Mouse (Mus musculus) R1 (cell line): ENCODE results near the gene A030005L19Rik.
"Not testable (repeated sequence)": the region's sequence is repeated elsewhere in the genome, so short reads cannot be mapped to it uniquely, and the experiment has no call there.

Experiments used
- DNase-seq: peaks from one replicate; pipeline ENCODE4 v3.0.0-alpha.2; 2018; ENCODE audit warnings: low read depth, low spot score

A030005L19Rik gene

DNA sequence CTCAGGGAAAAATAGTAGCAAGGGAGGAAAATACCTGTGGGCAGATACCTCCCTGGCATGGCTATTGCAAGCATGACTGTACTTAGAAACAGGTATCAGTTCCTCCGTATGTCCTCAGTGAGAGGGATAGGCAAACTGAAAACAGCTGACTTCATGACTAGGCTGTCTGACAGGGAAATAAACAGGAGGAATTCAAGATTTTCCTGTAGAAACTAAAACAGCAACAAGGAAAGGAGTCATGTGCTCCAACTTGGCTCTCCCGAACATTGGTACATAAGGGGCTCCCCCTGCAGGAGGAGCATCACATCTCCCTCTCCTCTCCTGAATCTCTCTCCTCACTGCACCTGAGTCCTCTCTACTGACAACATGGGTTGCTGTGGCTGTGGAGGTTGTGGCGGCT, at the start of gene A030005L19Rik:
TSS of gene A030005L19Rik (plus strand) at position 301 of the 400 bp plus-strand sequence.
- peak; percentile 34 for DNase-seq

DNA sequence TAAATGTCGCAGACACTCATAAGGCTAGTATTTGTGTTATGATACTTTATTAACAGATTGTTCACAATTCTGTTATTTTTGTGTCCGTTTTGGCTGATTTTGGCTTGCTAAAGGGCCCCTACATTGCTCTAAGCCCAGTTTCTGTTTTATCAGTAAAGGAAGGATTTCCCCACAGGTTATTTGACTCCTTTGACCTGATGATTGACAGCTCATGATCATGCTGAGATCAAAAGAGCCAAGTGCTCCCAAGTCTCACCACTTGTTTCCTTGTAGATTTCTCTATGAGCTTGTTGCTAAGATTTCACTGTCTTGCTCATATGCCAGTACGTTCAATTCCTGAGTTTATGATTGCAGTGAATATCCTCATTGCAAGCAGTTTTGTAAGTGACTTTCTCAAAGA, 42.9 kb upstream of the A030005L19Rik start:
- DNase-seq = peak; percentile 23

DNA sequence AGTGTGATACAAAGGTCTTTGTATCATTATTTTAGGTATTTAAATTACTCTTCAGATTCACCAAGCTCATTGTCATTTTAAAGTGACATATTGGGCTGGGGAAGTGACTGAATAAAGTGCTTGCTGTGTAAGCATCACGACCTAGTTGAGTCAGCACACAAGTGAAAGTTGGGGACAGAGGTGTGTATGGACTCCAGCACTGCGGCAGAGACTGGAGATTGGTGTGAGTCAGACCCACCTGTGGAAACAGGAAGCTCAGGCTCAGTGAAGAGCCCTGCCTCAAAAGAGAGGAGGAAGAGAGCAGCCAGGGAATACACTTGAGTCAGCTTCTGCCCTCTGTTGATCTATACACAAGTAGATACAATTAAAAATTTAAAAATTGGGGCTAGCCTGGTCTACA, 34.0 kb upstream of the A030005L19Rik start:
- no peak for DNase-seq

DNA sequence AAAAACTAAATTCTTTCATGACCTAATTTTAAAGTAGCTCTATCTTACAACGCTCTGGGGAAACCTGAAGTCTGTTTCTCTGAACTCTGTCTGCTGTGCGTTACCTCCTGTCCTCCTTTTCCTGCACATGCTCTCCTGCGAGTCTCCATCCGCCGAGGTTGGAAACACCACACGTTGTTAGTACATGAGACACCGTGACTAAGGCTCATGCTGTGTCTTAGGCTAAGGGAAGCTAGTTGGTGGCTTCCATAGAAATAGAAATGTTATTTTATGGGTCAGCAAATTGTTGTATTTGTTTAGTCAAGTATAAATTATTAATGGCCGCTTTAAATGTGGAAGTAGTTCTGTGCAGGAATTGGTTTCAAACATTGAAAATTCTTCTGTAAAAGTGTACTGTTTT, 32.9 kb upstream of the A030005L19Rik start:
- no peak for DNase-seq

DNA sequence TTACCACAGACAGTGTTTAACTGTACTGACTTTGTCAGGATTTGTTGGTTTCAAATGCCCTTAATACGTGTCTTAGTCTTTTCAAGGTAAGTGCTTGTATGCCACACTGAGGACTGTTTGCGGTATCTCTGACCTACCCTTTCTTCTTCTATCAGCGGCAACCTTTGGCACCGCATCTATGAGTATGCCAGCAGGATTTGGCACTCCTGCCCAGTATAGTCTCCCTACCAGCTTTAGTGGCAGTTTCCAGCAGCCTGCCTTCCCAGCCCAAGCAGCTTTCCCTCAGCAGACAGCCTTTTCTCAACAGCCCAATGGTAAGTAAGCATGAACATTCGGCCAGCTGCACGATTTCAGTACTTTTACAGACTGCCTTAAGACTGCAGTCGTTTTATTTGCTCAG, 19.9 kb upstream of the A030005L19Rik start:
- DNase-seq = no peak

DNA sequence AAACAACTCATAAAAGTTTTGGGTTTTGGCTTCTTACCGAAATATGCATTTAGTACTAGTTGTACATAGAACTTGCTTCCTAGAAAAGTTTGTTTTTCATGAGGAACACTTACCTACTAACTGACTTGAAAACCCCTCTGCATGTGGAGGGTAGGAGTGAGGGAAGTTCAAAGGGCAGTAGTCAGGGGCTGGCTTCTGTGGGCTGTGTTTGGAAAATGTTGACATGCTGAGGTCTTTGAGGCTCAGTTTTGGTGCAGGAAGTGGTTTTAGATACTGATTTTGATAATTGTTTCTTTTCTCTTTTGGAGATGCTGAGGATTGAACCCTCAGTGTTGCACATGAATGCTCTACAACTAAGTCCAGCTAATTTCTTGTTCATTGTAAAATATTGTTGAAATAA, 12.6 kb upstream of the A030005L19Rik start:
- no peak for DNase-seq

DNA sequence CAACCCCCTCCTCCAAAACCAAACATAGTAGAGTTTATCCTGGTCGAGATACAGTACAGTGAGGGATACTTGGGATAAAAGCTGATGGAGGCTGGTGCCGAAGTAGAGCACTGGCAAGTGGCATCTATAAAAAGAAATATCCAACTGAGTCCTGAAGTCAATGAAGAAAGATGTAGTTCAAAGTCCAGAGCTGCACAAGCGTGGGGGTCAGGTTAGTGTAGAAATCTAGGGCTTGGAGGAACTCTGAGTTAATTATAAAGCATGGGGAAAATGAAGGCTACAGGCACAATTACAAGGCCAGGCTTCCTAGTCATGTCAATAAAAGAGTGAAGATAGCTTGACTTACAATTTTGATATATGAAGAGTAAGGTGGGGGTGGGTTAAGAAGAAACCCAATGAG, 11.9 kb upstream of the A030005L19Rik start:
- DNase-seq = no peak

DNA sequence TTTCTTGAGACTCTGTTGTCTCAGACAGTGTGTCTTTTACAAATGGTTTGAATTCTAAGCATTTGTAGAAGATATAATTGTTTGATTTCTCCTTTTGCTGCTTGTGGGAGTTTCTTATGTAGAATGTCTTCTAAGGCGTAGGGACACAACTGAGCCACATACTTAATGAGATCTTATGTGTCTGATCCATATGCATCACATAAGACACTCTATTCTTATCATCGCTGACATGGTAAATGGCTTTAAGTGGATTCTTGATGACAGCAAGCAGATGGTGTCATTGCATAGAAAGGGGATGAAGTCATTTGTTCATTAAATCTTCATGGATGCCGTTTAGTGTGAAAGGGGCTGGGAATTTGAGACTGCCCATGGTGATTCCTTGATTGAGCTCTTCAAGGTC, 7.2 kb upstream of the A030005L19Rik start:
- DNase-seq = no peak

DNA sequence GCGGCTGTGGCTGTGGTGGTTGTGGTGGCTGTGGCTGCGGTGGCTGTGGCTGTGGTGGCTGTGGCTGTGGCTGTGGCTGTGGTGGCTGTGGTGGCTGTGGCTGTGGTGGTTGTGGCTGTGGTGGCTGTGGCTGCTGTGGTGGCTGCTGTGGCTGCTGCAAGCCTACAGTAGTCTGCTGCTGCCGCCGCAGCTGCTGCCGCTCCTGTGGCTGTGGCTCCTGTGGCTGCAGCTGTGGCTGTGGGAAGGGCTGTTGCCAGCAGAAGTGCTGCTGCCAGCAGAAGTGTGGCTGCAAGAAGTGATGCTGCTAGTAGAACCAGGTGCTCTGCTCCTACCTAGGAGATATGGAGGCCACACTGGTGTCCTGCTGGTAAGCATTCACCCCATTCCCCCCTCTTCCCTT, 309 bp downstream of the A030005L19Rik start:
- not testable (repeated sequence) for DNase-seq

DNA sequence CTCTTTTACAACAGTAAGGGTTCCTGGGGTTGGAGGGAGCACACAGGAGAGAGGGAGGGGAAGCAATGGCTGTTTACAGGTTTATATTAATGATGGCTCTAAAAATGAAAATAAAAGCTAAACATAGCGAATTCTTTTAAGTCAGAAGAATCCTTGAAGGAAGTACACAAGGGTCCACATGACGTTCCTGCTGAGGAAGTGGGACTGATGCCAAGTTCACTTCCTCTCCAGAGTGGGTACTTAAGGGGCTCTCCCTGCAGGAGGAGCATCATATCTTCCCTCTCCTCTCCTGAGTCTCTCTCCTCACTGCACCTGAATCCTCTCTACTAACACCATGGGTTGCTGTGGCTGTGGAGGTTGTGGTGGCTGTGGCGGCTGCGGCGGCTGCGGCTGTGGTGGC, 11.5 kb downstream of the A030005L19Rik start, which contains the start of gene A030014E15Rik:
TSS of gene A030014E15Rik (plus strand) at position 268 of the 400 bp plus-strand sequence.
- DNase-seq = peak; percentile 18

DNA sequence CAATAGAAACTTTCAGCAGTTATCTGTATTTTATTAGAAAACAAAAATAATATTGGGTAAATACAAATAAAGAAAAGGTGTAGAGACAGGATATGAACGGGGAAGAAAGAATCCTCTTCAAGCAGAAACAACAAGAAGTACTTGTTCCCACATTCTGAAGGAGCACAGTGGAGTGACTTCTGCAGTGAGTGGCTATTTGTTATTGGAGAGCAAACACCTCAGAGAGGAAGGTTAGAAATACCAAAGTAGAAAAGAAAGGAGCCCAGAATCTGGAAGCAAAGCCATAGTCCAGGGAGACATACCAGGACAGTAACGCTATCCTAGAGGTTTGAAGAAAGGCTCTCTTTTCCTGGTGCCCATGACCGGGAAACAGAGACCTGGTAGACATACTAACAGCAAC, 17.4 kb downstream of the A030005L19Rik start:
- not testable (repeated sequence) for DNase-seq

DNA sequence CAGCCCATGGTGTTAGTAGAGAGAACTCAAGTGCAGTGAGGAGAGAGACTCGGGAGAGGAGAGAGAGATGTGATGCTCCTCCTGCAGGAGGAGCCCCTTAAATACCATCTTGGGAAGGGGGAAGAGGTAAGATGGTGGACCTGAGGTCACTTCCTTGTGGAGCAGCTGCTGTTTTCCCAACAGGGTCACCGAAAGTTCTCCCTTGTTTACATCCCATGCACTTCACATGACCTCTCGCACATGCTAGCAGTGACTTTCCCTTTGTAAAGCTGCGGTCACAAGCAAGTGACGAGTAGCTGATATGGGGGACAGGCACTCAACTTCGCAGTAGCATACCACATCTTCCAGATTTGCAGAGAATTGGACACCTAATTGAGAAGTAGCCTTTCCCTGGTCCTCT, 18.2 kb downstream of the A030005L19Rik start, which contains the start of gene Gm6217:
TSS of gene Gm6217 (minus strand) at position 74 of the 400 bp plus-strand sequence.
- not testable (repeated sequence) for DNase-seq

DNA sequence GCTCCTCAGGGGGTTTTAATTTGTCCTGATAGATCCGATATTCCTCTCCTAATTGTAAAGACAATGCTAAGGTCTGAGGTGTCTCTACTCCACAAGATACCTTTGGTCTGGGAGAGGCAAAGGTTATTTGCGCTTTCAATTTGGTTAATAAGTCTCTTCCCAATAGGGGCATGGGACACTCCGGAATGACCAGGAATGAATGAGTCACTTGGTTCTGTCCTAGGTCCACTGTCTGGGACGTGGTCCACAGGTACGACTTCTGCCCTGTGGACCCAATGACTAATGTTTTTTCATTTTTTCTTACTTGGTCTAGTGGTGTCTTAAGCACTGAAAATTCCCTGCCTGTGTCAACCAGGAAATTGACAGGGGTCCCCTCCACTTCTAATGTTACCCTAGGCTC, 25.5 kb downstream of the A030005L19Rik start:
- DNase-seq = no peak

DNA sequence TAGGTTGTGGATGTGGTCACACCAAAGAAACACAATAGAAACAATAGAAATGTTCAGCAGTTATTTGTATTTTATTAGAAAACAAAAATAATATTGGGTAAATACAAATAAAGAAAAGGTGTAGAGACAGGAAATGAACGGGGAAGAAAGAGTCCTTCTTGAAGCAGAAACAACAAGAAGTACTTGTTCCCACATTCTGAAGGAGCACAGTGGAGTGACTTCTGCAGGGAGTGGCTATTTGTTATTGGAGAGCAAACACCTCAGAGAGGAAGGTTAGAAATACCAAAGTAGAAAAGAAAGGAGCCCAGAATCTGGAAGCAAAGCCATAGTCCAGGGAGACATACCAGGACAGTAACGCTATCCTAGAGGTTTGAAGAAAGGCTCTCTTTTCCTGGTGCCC, 29.4 kb downstream of the A030005L19Rik start:
- DNase-seq = not testable (repeated sequence)

DNA sequence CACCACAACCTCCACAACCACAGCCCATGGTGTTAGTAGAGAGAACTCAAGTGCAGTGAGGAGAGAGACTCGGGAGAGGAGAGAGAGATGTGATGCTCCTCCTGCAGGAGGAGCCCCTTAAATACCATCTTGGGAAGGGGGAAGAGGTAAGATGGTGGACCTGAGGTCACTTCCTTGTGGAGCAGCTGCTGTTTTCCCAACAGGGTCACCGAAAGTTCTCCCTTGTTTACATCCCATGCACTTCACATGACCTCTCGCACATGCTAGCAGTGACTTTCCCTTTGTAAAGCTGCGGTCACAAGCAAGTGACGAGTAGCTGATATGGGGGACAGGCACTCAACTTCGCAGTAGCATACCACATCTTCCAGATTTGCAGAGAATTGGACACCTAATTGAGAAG, 30.2 kb downstream of the A030005L19Rik start, which contains the start of gene A030003K21Rik:
TSS of gene A030003K21Rik (minus strand) at position 94 of the 400 bp plus-strand sequence.
- DNase-seq = not testable (repeated sequence)

DNA sequence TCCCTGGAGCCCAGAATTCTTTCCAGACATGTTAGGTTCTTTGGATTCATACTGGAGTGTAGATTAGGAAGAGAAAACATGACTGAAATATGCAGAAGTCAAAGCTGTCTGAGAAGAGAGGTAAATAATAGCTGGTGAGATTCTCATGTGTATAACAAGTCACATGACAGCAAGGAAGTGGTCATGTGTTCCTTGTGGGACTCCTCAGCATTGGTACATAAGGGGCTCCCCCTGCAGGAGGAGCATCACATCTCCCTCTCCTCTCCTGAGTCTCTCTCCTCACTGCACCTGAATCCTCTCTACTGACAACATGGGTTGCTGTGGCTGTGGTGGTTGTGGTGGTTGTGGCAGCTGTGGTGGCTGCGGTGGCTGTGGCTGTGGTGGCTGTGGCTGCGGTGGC, 32.9 kb downstream of the A030005L19Rik start:
- not testable (repeated sequence) for DNase-seq

DNA sequence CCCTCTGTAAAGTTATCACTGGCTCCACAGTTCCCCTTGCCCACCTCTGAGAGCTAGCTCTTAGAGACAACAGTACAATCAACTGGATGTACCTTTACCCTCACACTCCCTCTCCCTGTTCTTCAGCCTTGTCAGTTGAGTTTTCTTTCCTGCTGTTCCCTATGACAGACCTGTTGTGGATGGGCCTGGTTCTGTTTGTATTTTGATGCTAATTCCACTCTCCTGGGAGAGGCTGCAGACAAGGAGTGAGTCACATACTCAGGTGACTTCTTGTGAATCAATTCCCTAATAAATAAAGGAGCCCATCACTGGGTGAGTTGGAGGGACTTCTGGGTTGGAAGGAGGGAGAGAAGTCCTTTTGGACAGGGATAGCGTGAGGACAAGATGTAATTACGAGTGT, 35.5 kb downstream of the A030005L19Rik start:
- DNase-seq = peak; percentile 58

DNA sequence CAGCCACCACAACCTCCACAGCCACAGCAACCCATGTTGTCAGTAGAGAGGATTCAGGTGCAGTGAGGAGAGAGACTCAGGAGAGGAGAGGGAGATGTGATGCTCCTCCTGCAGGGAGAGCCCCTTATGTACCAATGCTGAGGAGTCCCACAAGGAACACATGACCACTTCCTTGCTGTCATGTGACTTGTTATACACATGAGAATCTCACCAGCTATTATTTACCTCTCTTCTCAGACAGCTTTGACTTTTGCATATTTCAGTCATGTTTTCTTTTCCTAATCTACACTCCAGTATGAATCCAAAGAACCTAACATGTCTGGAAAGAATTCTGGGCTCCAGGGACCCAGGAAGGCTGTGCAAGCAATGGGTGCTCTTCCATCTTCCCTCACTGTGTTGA, 42.8 kb downstream of the A030005L19Rik start, which contains the start of gene Gm7544:
TSS of gene Gm7544 (minus strand) at position 101 of the 400 bp plus-strand sequence.
- DNase-seq = not testable (repeated sequence)

DNA sequence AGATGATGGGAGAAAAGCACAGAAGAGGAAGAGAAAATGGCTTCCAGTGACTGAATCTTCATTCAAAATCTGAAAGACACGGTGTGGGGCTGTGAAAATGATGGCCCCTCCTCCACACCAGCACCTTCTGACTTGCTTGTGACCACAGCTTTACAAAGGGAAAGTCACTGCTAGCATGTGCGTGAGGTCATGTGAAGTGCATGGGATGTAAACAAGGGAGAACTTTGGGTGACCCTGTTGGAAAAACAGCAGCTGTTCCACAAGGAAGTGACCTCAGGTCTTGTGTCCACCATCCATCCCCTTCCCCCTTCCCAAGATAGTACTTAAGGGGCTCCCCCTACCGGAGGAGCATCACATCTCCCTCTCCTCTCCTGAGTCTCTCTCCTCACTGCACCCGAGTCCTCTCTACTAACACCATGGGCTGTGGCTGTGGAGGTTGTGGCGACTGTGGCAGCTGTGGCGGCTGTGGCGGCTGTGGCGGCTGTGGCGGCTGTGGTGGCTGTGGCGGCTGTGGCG, 46.8 kb downstream of the A030005L19Rik start, which contains the start of gene Gm47955:
TSS of gene Gm47955 (plus strand) at position 417 of the 516 bp plus-strand sequence.
- DNase-seq = peak; percentile 75
